In the genomic region with DNA sequence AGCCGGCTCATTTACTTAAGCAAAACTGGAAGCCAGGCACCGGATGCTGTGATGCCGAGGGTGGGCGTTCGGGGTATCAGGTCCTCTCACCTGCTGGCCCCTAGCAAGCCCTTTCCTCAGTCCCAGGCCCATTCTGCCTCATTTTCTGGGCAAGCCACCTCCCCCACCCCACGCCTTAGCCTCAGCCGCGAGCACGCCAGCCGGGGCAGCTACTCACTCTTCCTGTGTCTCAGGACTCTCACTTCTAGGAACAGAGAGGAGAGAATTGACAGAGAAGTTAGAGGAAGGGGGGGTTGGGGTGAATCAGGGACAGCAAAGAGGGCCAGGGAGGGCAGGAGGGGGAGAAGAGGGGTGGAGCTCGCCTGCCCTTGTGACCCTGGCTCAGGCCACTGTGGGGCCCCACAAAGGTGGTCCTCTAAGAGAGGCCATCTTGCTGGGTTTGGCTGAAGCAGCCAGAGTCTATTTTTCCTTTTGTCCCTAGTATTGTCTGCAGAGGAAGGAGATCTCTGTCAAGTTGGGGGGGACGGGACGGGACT, we compare ENCODE assay signal across 17 mouse cellular contexts. TPM values are rescaled to one million over a fixed set of nuclear protein-coding genes. Genes with fewer than 3 reads are reported as not detected.
A peak's percentile ranks its signal among the peaks of the same experiment; 100 is the strongest.
DNase-seq lines count a peak whose midpoint lies in the region; ATAC-seq and TF ChIP-seq lines count a peak whose summit lies in the region.
"Had no signal": no experiment of that assay in that cellular context is flagged by ENCODE, and none has a peak within 500 bp of the region (broad histone marks: within the 10 kb centered on the region; RNA-seq: fewer than 3 reads in every experiment).

No protein-coding gene starts in this region.

- ATAC-seq in forebrain, embryonic 16.5 days, result no peak
- no peak for ATAC-seq in liver, embryonic 11.5 days (replicated peaks; ENCODE audit: low FRiP score)
- ATAC-seq in embryonic facial prominence, embryonic 12.5 days (ENCODE audit: insufficient number of reproducible peaks, insufficient read depth, low FRiP score, low TSS enrichment), result no peak
- no peak for ATAC-seq in liver, embryonic 14.5 days (ENCODE audit: insufficient read depth)
- ATAC-seq in forebrain, embryonic 11.5 days (replicated peaks; ENCODE audit: low FRiP score), result no peak
- ATAC-seq: forebrain, embryonic 13.5 days had no signal

- no peak for TF ChIP-seq EP300 in liver, embryonic 14.5 days (IDR thresholded peaks at IDR 0.05; ENCODE audit: low read depth)

- no peak overlapping the region for H3K4me2 ChIP-seq in forebrain, embryonic 16.5 days (ENCODE audit: low read length)
- H3K4me2 ChIP-seq in liver, embryonic 11.5 days, result peak overlapping the region; percentile 68
- 0 out of 2 replicates have a peak overlapping the region, but pooled peaks have one; percentile 64 for H3K4me2 ChIP-seq in embryonic facial prominence, embryonic 12.5 days (replicated peaks)
- peak overlapping the region; percentile 13 for H3K4me2 ChIP-seq in liver, embryonic 14.5 days (ENCODE audit: low read depth)
- no peak overlapping the region for H3K4me2 ChIP-seq in forebrain, embryonic 11.5 days (ENCODE audit: low read depth, low read length, severe bottlenecking)

- H3K9ac ChIP-seq in forebrain, embryonic 16.5 days (replicated peaks; ENCODE audit: low read depth, low read length), result no peak overlapping the region
- no peak overlapping the region for H3K9ac ChIP-seq in liver, embryonic 11.5 days (ENCODE audit: low read depth, low read length)
- H3K9ac ChIP-seq in embryonic facial prominence, embryonic 12.5 days, result no peak overlapping the region
- no peak overlapping the region for H3K9ac ChIP-seq in liver, embryonic 14.5 days (replicated peaks)
- H3K9ac ChIP-seq in forebrain, embryonic 11.5 days (ENCODE audit: low read length), result no peak overlapping the region
- H3K9ac ChIP-seq: forebrain, embryonic 13.5 days had no signal

- H3K36me3 ChIP-seq in forebrain, embryonic 10.5 days (replicated peaks), result no peaks in the 10 kb centered on the region
- H3K36me3 ChIP-seq in forebrain, embryonic 16.5 days (ENCODE audit: control insufficient read depth, insufficient read depth), result no peaks in the 10 kb centered on the region
- no peaks in the 10 kb centered on the region for H3K36me3 ChIP-seq in liver, embryonic 11.5 days (ENCODE audit: control insufficient read depth, insufficient read depth, low read length)
- H3K36me3 ChIP-seq in embryonic facial prominence, embryonic 12.5 days, result no peaks in the 10 kb centered on the region
- no peaks in the 10 kb centered on the region for H3K36me3 ChIP-seq in liver, embryonic 14.5 days (replicated peaks; ENCODE audit: control insufficient read depth, insufficient read depth, low read depth)
- no peaks in the 10 kb centered on the region for H3K36me3 ChIP-seq in forebrain, embryonic 11.5 days (ENCODE audit: control insufficient read depth, insufficient read depth, low read length)
- H3K36me3 ChIP-seq: midbrain, embryonic 10.5 days had no signal

- H3K9me3 ChIP-seq in forebrain, embryonic 10.5 days, result no peaks in the 10 kb centered on the region
- no peaks in the 10 kb centered on the region for H3K9me3 ChIP-seq in forebrain, embryonic 16.5 days (ENCODE audit: control insufficient read depth, low read length)
- no peaks in the 10 kb centered on the region for H3K9me3 ChIP-seq in liver, embryonic 11.5 days (ENCODE audit: control insufficient read depth, low read length)
- no peaks in the 10 kb centered on the region for H3K9me3 ChIP-seq in embryonic facial prominence, embryonic 12.5 days
- H3K9me3 ChIP-seq in liver, embryonic 14.5 days (ENCODE audit: control insufficient read depth, low read length), result no peaks in the 10 kb centered on the region
- H3K9me3 ChIP-seq in forebrain, embryonic 11.5 days (ENCODE audit: control insufficient read depth, low read length), result no peaks in the 10 kb centered on the region
- H3K9me3 ChIP-seq: forebrain, embryonic 13.5 days; midbrain, embryonic 10.5 days had no signal

- peak overlapping the region; percentile 50 for H3K4me3 ChIP-seq in forebrain, embryonic 10.5 days
- no peak overlapping the region for H3K4me3 ChIP-seq in forebrain, embryonic 16.5 days (replicated peaks; ENCODE audit: low read length)
- H3K4me3 ChIP-seq in liver, embryonic 11.5 days (ENCODE audit: low read depth, low read length), result peak overlapping the region; percentile 22; the same call in 1 of the 2 replicates
- H3K4me3 ChIP-seq in embryonic facial prominence, embryonic 12.5 days, result no peak overlapping the region
- H3K4me3 ChIP-seq in liver, embryonic 14.5 days (ENCODE audit: insufficient read depth in 1 of 2, low read depth in 2 of 2, low read length in 2 of 2), result no peak overlapping the region
- no peak overlapping the region for H3K4me3 ChIP-seq in forebrain, embryonic 11.5 days (ENCODE audit: low read depth, low read length)
- H3K4me3 ChIP-seq: forebrain, embryonic 13.5 days; myocyte had no signal

- no peak for TF ChIP-seq CTCF in liver, embryonic 14.5 days (IDR thresholded peaks at IDR 0.05; ENCODE audit: low read depth)

- 20% methylated on average over 13 of the region's 13 CpGs for WGBS in forebrain, embryonic 10.5 days
- WGBS in forebrain, embryonic 16.5 days, result 27% methylated on average over 13 of the region's 13 CpGs
- 36% methylated on average over 13 of the region's 13 CpGs for WGBS in liver, embryonic 11.5 days
- 23% methylated on average over 13 of the region's 13 CpGs for WGBS in embryonic facial prominence, embryonic 12.5 days
- 23% methylated on average over 13 of the region's 13 CpGs for WGBS in liver, embryonic 14.5 days (ENCODE audit: insufficient replicate concordance)
- WGBS in forebrain, embryonic 11.5 days, result 20% methylated on average over 13 of the region's 13 CpGs

- H3K4me1 ChIP-seq in forebrain, embryonic 10.5 days, result peaks cover 78% of the 10 kb centered on the region
- H3K4me1 ChIP-seq in forebrain, embryonic 16.5 days (replicated peaks; ENCODE audit: control insufficient read depth, insufficient read depth, low read length), result peaks cover 35% of the 10 kb centered on the region
- H3K4me1 ChIP-seq in liver, embryonic 11.5 days (replicated peaks; ENCODE audit: control insufficient read depth, insufficient read depth, low read length), result peaks cover 13% of the 10 kb centered on the region
- H3K4me1 ChIP-seq in embryonic facial prominence, embryonic 12.5 days, result peaks cover 41% of the 10 kb centered on the region
- no peaks in the 10 kb centered on the region for H3K4me1 ChIP-seq in liver, embryonic 14.5 days (replicated peaks; ENCODE audit: control insufficient read depth in 2 of 2, insufficient read depth in 2 of 2, low read length in 1 of 2)
- peaks cover 27% of the 10 kb centered on the region; the same call in 1 of the 2 replicates for H3K4me1 ChIP-seq in forebrain, embryonic 11.5 days (replicated peaks; ENCODE audit: control insufficient read depth, insufficient read depth, low read length)

- H3K27me3 ChIP-seq in forebrain, embryonic 10.5 days (ENCODE audit: poor library complexity, severe bottlenecking), result peaks cover 100% of the 10 kb centered on the region
- peaks cover 88% of the 10 kb centered on the region for H3K27me3 ChIP-seq in forebrain, embryonic 16.5 days (replicated peaks; ENCODE audit: control insufficient read depth, insufficient read depth, low read length)
- H3K27me3 ChIP-seq in liver, embryonic 11.5 days (replicated peaks; ENCODE audit: control insufficient read depth, insufficient read depth, low read length), result peaks cover 97% of the 10 kb centered on the region
- peaks cover 100% of the 10 kb centered on the region for H3K27me3 ChIP-seq in embryonic facial prominence, embryonic 12.5 days
- H3K27me3 ChIP-seq in liver, embryonic 14.5 days (ENCODE audit: control insufficient read depth, insufficient read depth, low read length), result peaks cover 99% of the 10 kb centered on the region
- H3K27me3 ChIP-seq in forebrain, embryonic 11.5 days (ENCODE audit: control insufficient read depth, insufficient read depth, low read length), result peaks cover 99% of the 10 kb centered on the region

- H3K27ac ChIP-seq in forebrain, embryonic 10.5 days, result peak overlapping the region; percentile 16; the same call in 1 of the 2 replicates
- no peak overlapping the region for H3K27ac ChIP-seq in forebrain, embryonic 16.5 days (ENCODE audit: low read length)
- no peak overlapping the region for H3K27ac ChIP-seq in liver, embryonic 11.5 days (ENCODE audit: low read depth, low read length)
- no peak overlapping the region for H3K27ac ChIP-seq in embryonic facial prominence, embryonic 12.5 days
- H3K27ac ChIP-seq in liver, embryonic 14.5 days, result no peak overlapping the region
- H3K27ac ChIP-seq in forebrain, embryonic 11.5 days (ENCODE audit: low read depth, low read length), result no peak overlapping the region
- H3K27ac ChIP-seq: forebrain, embryonic 13.5 days; midbrain, embryonic 10.5 days had no signal

- no peak for DNase-seq in forebrain, embryonic 10.5 days (ENCODE audit: extremely low spot score, low spot score)
- no peak for DNase-seq in liver, embryonic 11.5 days (ENCODE audit: low spot score)
- DNase-seq in liver, result no peak
- no peak for DNase-seq in liver, embryonic 14.5 days (ENCODE audit: low read depth in 3 of 3, low spot score in 3 of 3)
- DNase-seq in forebrain, embryonic 11.5 days (ENCODE audit: low spot score), result no peak
- DNase-seq in right cerebral cortex, postnatal 10 days (ENCODE audit: low spot score in 2 of 2), result no peak
- DNase-seq: adrenal gland, adult 8-10 months; cerebellum, adult 9-10 months; embryo, embryonic 11 days; heart, adult 18-20 months; heart, postnatal 14 days had no signal

RNA-seq across cellular contexts. Expression of a gene that starts 13.7 kb away (rescaled TPM):
- polyA plus RNA-seq in forebrain, embryonic 10.5 days (2016; fragmentation: Nextera tagmentation; extraction: Ambion mirVana), result 0.72 and 0.96 TPM in 2 replicates
- polyA plus RNA-seq in forebrain, embryonic 16.5 days (2015; fragmentation: Nextera tagmentation; extraction: Ambion mirVana), result 0.97 and 1.5 TPM in 2 replicates
- polyA plus RNA-seq in liver, embryonic 11.5 days (2014; fragmentation: Nextera tagmentation; extraction: Ambion mirVana), result 0.90 and 1.3 TPM in 2 replicates
- polyA plus RNA-seq in embryonic facial prominence, embryonic 12.5 days (2016; fragmentation: Nextera tagmentation; extraction: Ambion mirVana), result 1.1 and 2.1 TPM in 2 replicates
- 0.68 and 0.93 TPM in 2 replicates for polyA plus RNA-seq in liver, embryonic 14.5 days (2012; rRNA removed)
- polyA plus RNA-seq in liver, embryonic 14.5 days (2014; fragmentation: Nextera tagmentation; extraction: Ambion mirVana), result 0.15 and 0.16 TPM in 2 replicates
- 0.49 TPM in 1 of 2 replicates, not detected in the other for polyA plus RNA-seq in forebrain, embryonic 11.5 days (2014; fragmentation: Nextera tagmentation; extraction: Ambion mirVana)

RNA-seq across cellular contexts. Expression of a gene that starts 22.7 kb away (rescaled TPM):
- 5.6 and 5.9 TPM in 2 replicates for polyA plus RNA-seq in forebrain, embryonic 10.5 days (2016; fragmentation: Nextera tagmentation; extraction: Ambion mirVana)
- 0.08 and 0.12 TPM in 2 replicates for polyA plus RNA-seq in forebrain, embryonic 16.5 days (2015; fragmentation: Nextera tagmentation; extraction: Ambion mirVana)
- polyA plus RNA-seq in liver, embryonic 11.5 days (2014; fragmentation: Nextera tagmentation; extraction: Ambion mirVana), result 4.1 and 5.3 TPM in 2 replicates
- polyA plus RNA-seq in embryonic facial prominence, embryonic 12.5 days (2016; fragmentation: Nextera tagmentation; extraction: Ambion mirVana), result 6.4 and 6.6 TPM in 2 replicates
- 1.2 and 1.5 TPM in 2 replicates for polyA plus RNA-seq in liver, embryonic 14.5 days (2012; rRNA removed)
- polyA plus RNA-seq in liver, embryonic 14.5 days (2014; fragmentation: Nextera tagmentation; extraction: Ambion mirVana), result 1.2 and 1.9 TPM in 2 replicates
- polyA plus RNA-seq in forebrain, embryonic 11.5 days (2014; fragmentation: Nextera tagmentation; extraction: Ambion mirVana), result 0.90 and 1.2 TPM in 2 replicates

RNA-seq across cellular contexts. Expression of a gene that starts 29.2 kb away (rescaled TPM):
- polyA plus RNA-seq in forebrain, embryonic 10.5 days (2016; fragmentation: Nextera tagmentation; extraction: Ambion mirVana), result not detected in 2 replicates
- not detected in 2 replicates for polyA plus RNA-seq in forebrain, embryonic 16.5 days (2015; fragmentation: Nextera tagmentation; extraction: Ambion mirVana)
- not detected in 2 replicates for polyA plus RNA-seq in liver, embryonic 11.5 days (2014; fragmentation: Nextera tagmentation; extraction: Ambion mirVana)
- 0.09 TPM in 1 of 2 replicates, not detected in the other for polyA plus RNA-seq in embryonic facial prominence, embryonic 12.5 days (2016; fragmentation: Nextera tagmentation; extraction: Ambion mirVana)
- 0.01 and 0.02 TPM in 2 replicates for polyA plus RNA-seq in liver, embryonic 14.5 days (2012; rRNA removed)
- 0.05 TPM in 1 of 2 replicates, not detected in the other for polyA plus RNA-seq in liver, embryonic 14.5 days (2014; fragmentation: Nextera tagmentation; extraction: Ambion mirVana)
- not detected in 2 replicates for polyA plus RNA-seq in forebrain, embryonic 11.5 days (2014; fragmentation: Nextera tagmentation; extraction: Ambion mirVana)
- polyA plus RNA-seq: forebrain, embryonic 13.5 days; myocyte; spleen, adult 2 months had no signal

RNA-seq across cellular contexts. Expression of a gene that starts 48.5 kb away (rescaled TPM):
- polyA plus RNA-seq in forebrain, embryonic 10.5 days (2016; fragmentation: Nextera tagmentation; extraction: Ambion mirVana), result 61.0 and 64.4 TPM in 2 replicates
- polyA plus RNA-seq in forebrain, embryonic 16.5 days (2015; fragmentation: Nextera tagmentation; extraction: Ambion mirVana), result 210 and 269 TPM in 2 replicates
- polyA plus RNA-seq in liver, embryonic 11.5 days (2014; fragmentation: Nextera tagmentation; extraction: Ambion mirVana), result 50.0 and 51.1 TPM in 2 replicates
- 57.9 and 69.8 TPM in 2 replicates for polyA plus RNA-seq in embryonic facial prominence, embryonic 12.5 days (2016; fragmentation: Nextera tagmentation; extraction: Ambion mirVana)
- polyA plus RNA-seq in liver, embryonic 14.5 days (2012; rRNA removed), result 10.8 and 12.5 TPM in 2 replicates
- polyA plus RNA-seq in liver, embryonic 14.5 days (2014; fragmentation: Nextera tagmentation; extraction: Ambion mirVana), result 12.2 and 13.0 TPM in 2 replicates
- 75.1 and 77.8 TPM in 2 replicates for polyA plus RNA-seq in forebrain, embryonic 11.5 days (2014; fragmentation: Nextera tagmentation; extraction: Ambion mirVana)

RNA-seq across cellular contexts. Expression of a gene that starts 57.2 kb away (rescaled TPM):
- polyA plus RNA-seq in forebrain, embryonic 10.5 days (2016; fragmentation: Nextera tagmentation; extraction: Ambion mirVana), result 9.6 and 9.8 TPM in 2 replicates
- 11.7 and 13.2 TPM in 2 replicates for polyA plus RNA-seq in forebrain, embryonic 16.5 days (2015; fragmentation: Nextera tagmentation; extraction: Ambion mirVana)
- 8.4 and 8.9 TPM in 2 replicates for polyA plus RNA-seq in liver, embryonic 11.5 days (2014; fragmentation: Nextera tagmentation; extraction: Ambion mirVana)
- polyA plus RNA-seq in embryonic facial prominence, embryonic 12.5 days (2016; fragmentation: Nextera tagmentation; extraction: Ambion mirVana), result 17.8 and 19.0 TPM in 2 replicates
- 4.5 and 4.7 TPM in 2 replicates for polyA plus RNA-seq in liver, embryonic 14.5 days (2012; rRNA removed)
- polyA plus RNA-seq in liver, embryonic 14.5 days (2014; fragmentation: Nextera tagmentation; extraction: Ambion mirVana), result 2.6 and 4.8 TPM in 2 replicates
- 8.0 and 8.2 TPM in 2 replicates for polyA plus RNA-seq in forebrain, embryonic 11.5 days (2014; fragmentation: Nextera tagmentation; extraction: Ambion mirVana)

Comparison
In these comparisons a context has a peak if more than half of its experiments do, and no peak if none do; other contexts are left out.
1. H3K4me3 ChIP-seq: peak in forebrain, embryonic 10.5 days (single experiment) and liver, embryonic 11.5 days (single experiment); none in forebrain, embryonic 16.5 days (single experiment), embryonic facial prominence, embryonic 12.5 days (single experiment), liver, embryonic 14.5 days (0 of 2) and forebrain, embryonic 11.5 days (single experiment).
2. H3K4me2 ChIP-seq: peak in liver, embryonic 11.5 days (single experiment), embryonic facial prominence, embryonic 12.5 days (single experiment) and liver, embryonic 14.5 days (single experiment); none in forebrain, embryonic 16.5 days (single experiment) and forebrain, embryonic 11.5 days (single experiment).